Mouse (Mus musculus) ES-E14 (cell line): Measurements from ENCODE around the gene Gm18596. TPM values are rescaled to one million over a fixed set of nuclear protein-coding genes. Genes with fewer than 3 reads are reported as not detected.
A peak's percentile ranks its signal among the peaks of the same experiment; 100 is the strongest.

ENCODE experiments used
- DNase-seq: peaks from one replicate; pipeline ENCODE4 v3.0.0-alpha.2; 2013; ENCODE audit warnings: low read depth, low spot score
- H3K27ac ChIP-seq: 2 replicates; pipeline ENCODE4 v1.5.1; 2012; ENCODE audit warnings: low read depth, mild to moderate bottlenecking, low read length, moderate library complexity, mixed read lengths; ENCODE audit not compliant: poor library complexity, insufficient read depth, severe bottlenecking
- H3K36me3 ChIP-seq: 2 replicates; pipeline ENCODE4 v1.6.1; 2012; ENCODE audit warnings: mild to moderate bottlenecking, low read length, moderate library complexity, mixed read lengths; ENCODE audit not compliant: control insufficient read depth, poor library complexity, insufficient read depth, severe bottlenecking
- H3K4me1 ChIP-seq, 2 experiments: fragments of 150-350 bp in 1 of 2; sonication (generic) in 1 of 2; 2 replicates each; pipeline ENCODE4 v1.6.1; 2012; ENCODE audit warnings: low read length in 2 of 2, mild to moderate bottlenecking in 1 of 2, mixed read lengths in 1 of 2; ENCODE audit not compliant: control insufficient read depth in 2 of 2, insufficient read depth in 2 of 2, poor library complexity in 1 of 2
- H3K4me3 ChIP-seq, 2 experiments: fragments of 150-350 bp in 1 of 2; sonication (generic) in 1 of 2; 2 replicates each; pipeline ENCODE4 v1.5.1; 2012; ENCODE audit warnings: low read length in 2 of 2, low read depth in 1 of 2, mild to moderate bottlenecking in 1 of 2, mixed read lengths in 1 of 2; ENCODE audit not compliant: insufficient read depth in 1 of 2, poor library complexity in 1 of 2, severe bottlenecking in 1 of 2
- H3K9ac ChIP-seq: 2 replicates; pipeline ENCODE4 v1.6.1; 2012; ENCODE audit warnings: low read depth, mild to moderate bottlenecking, low read length, mixed read lengths; ENCODE audit not compliant: poor library complexity, insufficient read depth, severe bottlenecking
- H3K9me3 ChIP-seq: fragments of 150-350 bp; sonication (generic); 2 replicates; pipeline ENCODE4 v1.6.1; 2012; ENCODE audit warnings: low read depth, mild to moderate bottlenecking, low read length; ENCODE audit not compliant: control insufficient read depth, insufficient read depth
- CHD2 ChIP-seq: IDR thresholded peaks from 2 replicates; pipeline ENCODE4 v1.6.1; 2014; ENCODE audit warnings: mild to moderate bottlenecking, low read depth, low read length, inconsistent platforms
- HCFC1 ChIP-seq: IDR thresholded peaks from 2 replicates; pipeline ENCODE4 v1.6.1; 2012; ENCODE audit warnings: low read length, inconsistent platforms, borderline replicate concordance; ENCODE audit not compliant: insufficient read depth
- MAFK ChIP-seq: IDR thresholded peaks from 2 replicates; pipeline ENCODE4 v1.6.1; 2014; ENCODE audit warnings: mild to moderate bottlenecking, low read depth, low read length, inconsistent platforms; ENCODE audit not compliant: insufficient read depth
- ZC3H11A ChIP-seq: IDR thresholded peaks from 2 replicates; pipeline ENCODE4 v1.6.1; 2012; ENCODE audit warnings: low read depth, mild to moderate bottlenecking, inconsistent platforms, low read length, borderline replicate concordance
- ZNF384 ChIP-seq: IDR thresholded peaks from 2 replicates; pipeline ENCODE4 v1.6.1; 2012; ENCODE audit warnings: low read depth, low read length, inconsistent platforms
- in situ Hi-C, 2 experiments: fragments of 600-800 bp; cut with MboI; formaldehyde crosslinking; loops; one replicate each; pipeline ENCODE4 v1.15.1; 2025; ENCODE audit warnings: low sequenced_read_pairs in 2 of 2, inconsistent platforms in 1 of 2; ENCODE audit not compliant: unreplicated experiment in 2 of 2
- total RNA-seq: library from RNA; depleted of rRNA; stranded (reverse); fragments of 300-350 nt; gene quantifications from 2 replicates; pipeline ENCODE4 v1.2.3, GENCODE M21; 2012

Gm18596 gene
- total RNA-seq, 1 experiment = not detected

DNA sequence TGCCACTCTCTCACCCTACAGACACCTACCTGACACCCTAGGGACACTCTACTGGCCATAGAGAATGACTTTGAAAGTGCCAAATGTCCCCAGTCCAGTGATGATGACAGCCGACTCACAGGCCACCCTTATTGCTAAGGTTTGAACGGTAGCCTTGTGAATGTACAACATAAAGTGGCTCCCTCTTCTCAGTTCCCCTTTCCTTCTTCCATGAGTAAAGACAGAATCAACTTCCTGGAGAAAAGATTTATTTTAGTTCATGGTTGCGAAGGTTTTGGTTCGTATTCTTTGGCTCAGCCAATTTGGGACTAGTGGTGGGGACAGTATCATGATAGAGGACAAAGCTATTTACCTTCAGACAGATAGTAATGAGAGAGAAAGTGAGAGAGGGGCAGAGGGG lies 3.5 kb downstream of the Gm18596 start:
- DNase-seq = no peak
- Histone ChIP-seq H3K4me3 (no peak overlapping the region), H3K9ac (no peak overlapping the region), H3K9me3 (no peaks in the 10 kb centered on the region), H3K4me1 (no peaks in the 10 kb centered on the region), H3K36me3 (no peaks in the 10 kb centered on the region), H3K27ac (no peak overlapping the region)
- in situ Hi-C loops = no loop called here
- TF ChIP-seq HCFC1 (no peak), CHD2 (no peak), ZC3H11A (no peak), MAFK (no peak), ZNF384 (no peak)

DNA sequence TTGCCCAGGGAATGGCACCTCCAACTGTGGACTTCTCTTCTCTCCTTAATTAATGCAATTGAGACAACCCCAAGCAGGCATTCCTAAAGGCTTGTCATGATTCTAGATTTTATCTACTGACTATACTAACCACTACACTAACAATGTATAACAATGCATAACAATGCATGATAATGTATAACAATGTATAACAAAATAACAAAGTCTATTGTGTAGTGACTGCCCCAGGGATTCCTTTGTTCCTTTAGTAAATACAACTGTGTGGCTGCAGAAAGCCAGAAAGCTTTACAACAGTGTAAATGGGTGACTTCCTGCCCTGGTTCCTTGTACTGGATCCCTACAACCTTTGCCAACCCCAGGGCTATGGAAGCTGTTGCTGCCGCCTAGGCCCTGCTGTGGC lies 6.5 kb downstream of the Gm18596 start:
- Histone ChIP-seq H3K9ac (no peak overlapping the region), H3K4me1 (no peaks in the 10 kb centered on the region), H3K27ac (no peak overlapping the region), H3K9me3 (no peaks in the 10 kb centered on the region), H3K4me3 (no peak overlapping the region), H3K36me3 (no peaks in the 10 kb centered on the region)
- in situ Hi-C loops = no loop called here
- no peak for TF ChIP-seq CHD2
- TF ChIP-seq ZC3H11A = no peak
- no peak for TF ChIP-seq HCFC1
- no peak for TF ChIP-seq ZNF384
- no peak for TF ChIP-seq MAFK
- DNase-seq = no peak

DNA sequence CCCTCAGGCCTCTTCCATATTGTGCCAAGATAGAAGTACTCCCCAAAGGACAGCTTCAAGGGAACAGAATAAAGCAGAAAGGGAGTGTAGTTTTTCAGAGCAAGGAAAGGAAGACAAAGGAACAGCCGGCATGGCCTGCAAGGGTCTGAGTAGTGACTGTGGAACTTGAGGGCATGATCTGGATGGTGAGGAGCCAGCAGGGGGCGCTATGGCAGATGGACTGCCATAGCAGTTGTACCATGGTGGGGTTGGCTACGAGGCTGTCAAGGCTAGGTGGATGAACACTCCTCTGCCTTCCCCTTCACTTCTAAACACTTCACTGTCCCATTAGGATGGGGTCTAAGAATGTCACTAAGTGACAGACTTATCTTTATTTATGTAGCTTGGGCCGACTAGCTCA lies 13.2 kb downstream of the Gm18596 start:
- in situ Hi-C loops = no loop called here
- Histone ChIP-seq H3K4me3 (no peak overlapping the region), H3K4me1 (no peaks in the 10 kb centered on the region), H3K9ac (no peak overlapping the region), H3K9me3 (no peaks in the 10 kb centered on the region), H3K27ac (no peak overlapping the region), H3K36me3 (no peaks in the 10 kb centered on the region)
- TF ChIP-seq CHD2 (no peak), MAFK (no peak), HCFC1 (no peak), ZC3H11A (0 out of 2 replicates have a peak, but pooled peaks have one; percentile 1), ZNF384 (no peak)
- DNase-seq = peak; percentile 35

DNA sequence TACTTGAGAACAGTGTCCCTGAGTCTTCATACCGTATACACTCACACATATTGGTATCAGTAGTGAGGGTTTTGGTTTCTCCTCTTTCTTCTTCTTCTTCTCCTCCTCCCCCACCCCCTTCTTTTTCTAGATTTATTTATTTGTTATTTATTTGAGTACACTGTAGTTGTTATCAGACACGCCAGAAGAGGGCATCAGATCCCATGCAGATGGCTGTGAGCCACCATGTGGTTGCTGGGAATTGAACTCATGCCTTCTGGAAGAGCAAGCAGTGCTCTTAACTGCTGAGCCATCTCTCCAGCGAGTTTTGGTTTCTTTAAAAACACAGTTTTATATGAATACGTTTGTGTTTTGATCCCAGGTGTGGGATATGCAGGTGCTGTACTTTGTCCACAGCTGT lies 14.2 kb downstream of the Gm18596 start:
- H3K27ac ChIP-seq = no peak overlapping the region
- TF ChIP-seq ZNF384 = no peak
- no peak for TF ChIP-seq HCFC1
- TF ChIP-seq CHD2 = no peak
- no peak for TF ChIP-seq MAFK
- no peak for TF ChIP-seq ZC3H11A
- in situ Hi-C loops = no loop called here
- no peak overlapping the region for H3K4me3 ChIP-seq
- H3K4me1 ChIP-seq = no peaks in the 10 kb centered on the region
- DNase-seq = no peak
- H3K9ac ChIP-seq = no peak overlapping the region
- no peaks in the 10 kb centered on the region for H3K9me3 ChIP-seq
- H3K36me3 ChIP-seq = no peaks in the 10 kb centered on the region

DNA sequence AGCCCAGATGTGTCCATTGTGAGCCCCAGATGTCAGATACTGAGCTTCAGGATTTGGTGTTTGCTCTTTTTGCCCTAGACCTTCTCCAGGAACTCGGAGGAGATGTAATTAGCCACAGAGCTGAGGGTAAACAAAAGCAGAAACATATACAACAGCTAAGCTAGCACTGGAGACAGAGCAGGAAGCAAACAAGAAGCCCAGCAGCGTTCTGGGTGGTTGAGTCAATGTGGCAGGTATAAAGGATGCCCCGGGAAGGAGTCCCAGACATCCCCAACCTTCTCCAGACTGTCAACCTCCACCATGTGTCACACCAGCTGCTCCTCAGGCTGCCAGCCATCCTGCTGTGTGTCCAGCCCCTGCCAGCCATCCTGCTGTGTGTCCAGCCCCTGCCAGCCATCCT lies 16.3 kb downstream of the Gm18596 start, which contains the start of gene Gm10100:
Gene Gm10100 (plus strand): TSS at position 301 of the 400 bp plus-strand sequence.
- H3K4me1 ChIP-seq = no peaks in the 10 kb centered on the region
- no peak within 1 kb of the TSS for H3K9ac ChIP-seq
- no peak for TF ChIP-seq CHD2
- TF ChIP-seq HCFC1 = no peak
- TF ChIP-seq ZC3H11A = no peak
- TF ChIP-seq ZNF384 = no peak
- in situ Hi-C loops = no loop called here
- DNase-seq = no peak
- H3K36me3 ChIP-seq = no peaks in the 10 kb centered on the region
- no peaks in the 10 kb centered on the region for H3K9me3 ChIP-seq
- no peak within 1 kb of the TSS for H3K27ac ChIP-seq
- no peak within 1 kb of the TSS for H3K4me3 ChIP-seq
